Mouse (Mus musculus) megakaryocyte, embryonic 14.5 days (primary cell): ENCODE results near the gene March2.

Source experiments
- FLI1 ChIP-seq: IDR thresholded peaks from 2 replicates; pipeline ENCODE4 v1.6.1; 2012; ENCODE audit warnings: low read length, inconsistent platforms, mixed read lengths
- GATA1 ChIP-seq: IDR thresholded peaks from 3 replicates; pipeline ENCODE4 v1.6.1; 2012; ENCODE audit warnings: mixed read lengths, low read length, inconsistent platforms, borderline replicate concordance

GRCm38 (mm10) chr17:33685249-33685653 lies 33.2 kb downstream of the March2 start:
- TF ChIP-seq FLI1 = no peak; the same call in 1 of the 2 replicates
- TF ChIP-seq GATA1 = no peak
